Mouse (Mus musculus) spleen, adult 2 months (tissue): Measurements from ENCODE around the gene Galnt6. TPM values are rescaled to one million over a fixed set of nuclear protein-coding genes. Genes with fewer than 3 reads are reported as not detected.
"Not testable (repeated sequence)": the region's sequence is repeated elsewhere in the genome, so short reads cannot be mapped to it uniquely, and the experiment has no call there.

Experiments
- DNase-seq, 2 experiments: peaks; one replicate each; pipeline versions ENCODE4 v3.0.0 to v3.0.0-alpha.2; 2012 to 2021; ENCODE audit warnings: low spot score in 2 of 2, low read depth in 1 of 2
- H3K27ac ChIP-seq: fragments of 200-500 bp; 2 replicates; pipeline ENCODE4 v1.5.1; 2012; ENCODE audit warnings: low read length, inconsistent platforms; ENCODE audit not compliant: insufficient read depth
- H3K27me3 ChIP-seq: fragments of 200-500 bp; 2 replicates; pipeline ENCODE4 v1.6.1; 2012; ENCODE audit warnings: mild to moderate bottlenecking, moderate library complexity, low read length, inconsistent platforms; ENCODE audit not compliant: control insufficient read depth, insufficient read depth
- H3K36me3 ChIP-seq: fragments of 200-500 bp; 2 replicates; pipeline ENCODE4 v1.6.1; 2012; ENCODE audit warnings: mild to moderate bottlenecking, low read length, inconsistent platforms; ENCODE audit not compliant: control insufficient read depth, insufficient read depth
- H3K4me1 ChIP-seq: fragments of 200-500 bp; 2 replicates; pipeline ENCODE4 v1.6.1; 2011; ENCODE audit warnings: inconsistent platforms; ENCODE audit not compliant: control insufficient read depth, insufficient read depth, insufficient read length
- H3K4me3 ChIP-seq: fragments of 200-500 bp; 2 replicates; pipeline ENCODE4 v1.5.1; 2011; ENCODE audit warnings: mild to moderate bottlenecking, inconsistent platforms; ENCODE audit not compliant: insufficient read depth, insufficient read length; ENCODE audit errors: extremely low read depth
- CTCF ChIP-seq: fragments of 200-500 bp; IDR thresholded peaks from 2 replicates; pipeline ENCODE4 v1.5.1; 2011; ENCODE audit warnings: mild to moderate bottlenecking, inconsistent platforms; ENCODE audit not compliant: insufficient read depth, insufficient read length, insufficient replicate concordance; ENCODE audit errors: extremely low read depth
- POLR2A ChIP-seq: fragments of 200-500 bp; IDR thresholded peaks from 2 replicates; pipeline ENCODE4 v1.6.1; 2011; ENCODE audit warnings: low read depth, low read length, inconsistent platforms
- WGBS: fragments of 180-500 bp; shearing (Covaris S2); methylation state at CpG from one replicate; pipeline ENCODE4 v1.1.7; 2018; 5-methylcytosine and 5-hydroxymethylcytosine counted together
- polyA plus RNA-seq: library from polyadenylated mRNA; depleted of rRNA; stranded (reverse); fragments of >200 nt; gene quantifications from 2 replicates; pipeline ENCODE4 v1.2.3, GENCODE M21; 2012; rRNA removed

Gene Galnt6
- 13.9 and 16.1 TPM in 2 replicates for polyA plus RNA-seq

DNA sequence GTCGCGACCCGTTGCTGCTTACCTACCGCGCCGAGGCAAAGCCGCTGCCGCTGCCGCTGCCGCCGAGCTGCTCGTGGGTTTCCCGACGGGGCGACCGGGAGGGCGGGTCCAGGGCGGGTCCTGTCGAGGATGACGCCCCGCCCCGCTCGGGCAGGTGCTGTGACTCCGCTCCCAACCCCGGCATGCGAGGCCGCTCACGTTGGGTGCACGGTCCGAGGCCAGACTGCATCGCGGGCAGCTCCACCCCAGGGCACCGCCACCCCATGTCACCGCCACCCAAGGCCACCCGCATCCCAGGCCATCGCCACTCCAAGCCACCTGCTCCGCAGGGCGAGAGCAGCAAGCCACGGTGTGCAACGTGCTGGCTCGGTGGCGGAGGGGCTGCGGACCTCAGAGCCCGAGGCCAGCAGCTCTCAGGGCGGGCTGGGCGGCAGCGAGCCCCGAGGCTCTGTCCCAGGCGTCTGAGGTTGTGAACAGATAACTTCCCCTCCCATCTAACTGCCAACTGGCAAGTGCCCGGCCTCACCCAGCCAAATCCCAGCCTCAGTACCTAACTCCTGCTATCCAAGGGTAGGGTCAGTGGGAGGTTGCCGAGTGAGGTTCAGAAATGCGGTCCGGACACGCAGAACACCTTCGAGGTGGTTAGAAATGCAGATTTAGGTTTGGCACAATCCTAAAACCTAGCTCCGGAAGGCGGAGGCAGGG, at the start of gene Galnt6:
Gene Galnt6, minus strand, starts transcription at position 96 of the 705 bp plus-strand sequence.
- peak in 1 of 2 experiments; percentile 77 for DNase-seq
- Histone ChIP-seq H3K36me3 (no peaks in the 10 kb centered on the region), H3K4me3 (peak within 1 kb of the TSS; percentile 75), H3K27me3 (no peaks in the 10 kb centered on the region), H3K4me1 (peaks cover 14% of the 10 kb centered on the region), H3K27ac (peak within 1 kb of the TSS; percentile 62)
- TF ChIP-seq CTCF, result no peak
- peak; percentile 30 for TF ChIP-seq POLR2A
- 17% methylated on average over 56 of the region's 57 CpGs for WGBS

DNA sequence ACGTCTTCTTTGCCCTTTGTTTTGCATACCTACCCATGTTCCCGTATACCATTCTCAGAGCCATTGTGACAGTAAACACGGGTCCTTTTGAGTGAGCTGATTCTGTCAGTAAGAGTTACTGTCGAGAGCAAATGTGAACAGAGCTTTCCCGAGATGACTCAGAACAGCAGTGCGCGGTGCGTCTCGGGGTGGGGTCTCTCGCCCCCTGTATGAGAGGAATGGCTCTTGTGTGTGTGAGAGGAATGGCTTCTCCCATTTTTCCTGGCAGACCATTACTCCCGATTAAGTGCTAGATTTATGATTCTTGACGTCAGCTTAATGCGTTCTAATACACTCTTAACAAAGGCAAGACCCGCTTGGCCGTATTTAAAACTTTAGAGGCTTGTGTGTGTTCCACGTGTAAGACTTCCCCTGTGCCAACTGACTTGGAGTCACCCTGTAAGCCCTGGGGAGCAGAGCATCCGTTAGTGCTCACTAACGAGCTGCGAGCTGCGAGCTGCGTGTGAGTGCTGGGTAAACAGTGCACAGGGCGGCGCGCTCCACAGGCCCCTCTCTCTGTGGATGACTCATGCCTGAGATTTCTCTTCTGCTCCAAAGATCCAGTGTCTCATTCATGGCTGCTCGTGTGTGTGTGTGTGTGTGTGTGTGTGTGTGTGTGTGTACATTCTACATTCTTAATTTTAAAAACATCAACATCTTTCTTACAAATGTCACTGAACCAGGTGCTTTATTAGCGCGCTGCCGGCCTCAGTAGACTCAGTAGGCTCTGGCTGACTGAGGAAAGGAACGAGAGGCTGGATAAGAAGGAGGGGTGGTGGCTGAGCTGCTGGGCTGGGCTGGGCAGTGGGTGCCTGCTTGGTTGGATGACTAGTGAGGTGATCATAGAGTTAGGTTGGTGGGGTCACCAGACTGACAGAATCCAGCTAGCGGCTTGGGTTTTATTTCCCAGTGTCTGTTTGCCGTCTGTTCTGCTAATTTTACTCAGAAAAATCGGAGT, 48.1 kb upstream of the Galnt6 start:
- no peak overlapping the region for H3K27ac ChIP-seq
- no peak for DNase-seq
- H3K4me1 ChIP-seq, result no peaks in the 10 kb centered on the region
- no peaks in the 10 kb centered on the region for H3K27me3 ChIP-seq
- H3K36me3 ChIP-seq, result no peaks in the 10 kb centered on the region
- no peak overlapping the region for H3K4me3 ChIP-seq
- TF ChIP-seq CTCF (no peak), POLR2A (no peak)
- WGBS, result 71% methylated on average over 32 of the region's 32 CpGs

GRCm38 (mm10) chr15:100776424-100776823, 47.2 kb upstream of the Galnt6 start:
- no peaks in the 10 kb centered on the region for H3K4me1 ChIP-seq
- H3K36me3 ChIP-seq, result no peaks in the 10 kb centered on the region
- H3K27ac ChIP-seq, result no peak overlapping the region
- no peak for TF ChIP-seq POLR2A
- no peak for TF ChIP-seq CTCF
- 92% methylated on average over 3 of the region's 3 CpGs for WGBS
- H3K4me3 ChIP-seq, result no peak overlapping the region
- H3K27me3 ChIP-seq, result no peaks in the 10 kb centered on the region
- DNase-seq, result no peak

DNA sequence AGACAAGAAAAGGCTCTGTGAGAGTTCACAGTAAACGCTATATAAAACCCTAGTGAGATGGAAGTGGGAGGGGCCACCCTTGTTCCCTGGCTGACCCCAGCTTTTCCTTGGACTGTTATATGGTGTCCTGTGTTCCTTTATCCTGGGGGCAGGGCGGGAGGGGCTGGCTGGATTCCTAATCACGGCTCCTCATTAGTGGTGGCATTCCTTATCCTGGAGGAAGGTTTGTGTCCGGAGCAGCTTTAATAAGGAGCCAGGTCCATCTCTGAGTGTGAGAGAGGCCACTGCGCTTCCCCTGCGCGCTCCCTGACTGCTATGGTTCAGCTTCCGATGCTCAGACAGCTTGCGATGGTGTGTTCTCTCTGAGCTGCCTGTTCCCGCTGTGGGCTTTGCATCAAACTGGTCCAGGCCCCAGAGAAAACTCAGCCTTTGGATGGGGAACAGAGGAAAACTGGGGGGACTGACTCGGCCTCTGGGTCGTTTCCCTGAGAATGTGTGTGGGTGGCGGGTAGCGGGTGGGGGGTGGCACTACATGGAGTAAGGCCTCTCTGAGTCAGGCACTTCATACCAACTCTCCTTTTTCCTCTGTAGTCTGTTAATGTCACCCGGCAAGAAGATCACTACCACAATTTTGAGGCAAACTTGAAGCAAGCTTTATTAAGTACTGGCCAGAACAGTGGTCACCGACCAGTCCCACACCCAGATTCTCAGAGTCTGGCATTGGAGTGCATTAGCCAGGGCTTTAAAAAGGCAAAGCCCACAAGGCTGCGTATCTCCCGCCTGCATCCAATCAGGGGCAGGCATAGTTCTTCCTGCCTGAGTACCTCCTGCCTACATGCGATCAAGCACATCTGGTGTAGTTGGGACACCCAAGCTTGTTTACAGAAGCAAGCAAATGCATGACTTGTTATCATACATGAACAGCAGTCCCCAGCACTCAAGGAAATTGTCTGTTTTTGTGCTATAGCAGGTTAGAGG, 46.3 kb upstream of the Galnt6 start:
- no peak overlapping the region for H3K4me3 ChIP-seq
- no peaks in the 10 kb centered on the region for H3K4me1 ChIP-seq
- no peaks in the 10 kb centered on the region for H3K27me3 ChIP-seq
- H3K27ac ChIP-seq, result no peak overlapping the region
- no peaks in the 10 kb centered on the region for H3K36me3 ChIP-seq
- WGBS, result 76% methylated on average over 19 of the region's 19 CpGs
- TF ChIP-seq POLR2A (no peak), CTCF (no peak)
- DNase-seq, result no peak

- not testable (repeated sequence) for DNase-seq, H3K27ac ChIP-seq, H3K36me3 ChIP-seq, H3K27me3 ChIP-seq, H3K4me3 ChIP-seq, H3K4me1 ChIP-seq
- 82% methylated on average over 6 of the region's 6 CpGs for WGBS
Measured at GRCm38 (mm10) chr15:100773859-100774258, 44.7 kb upstream of the Galnt6 start.

- no peak for DNase-seq
- 82% methylated on average over 4 of the region's 4 CpGs for WGBS
Measured at GRCm38 (mm10) chr15:100772685-100773084, 43.5 kb upstream of the Galnt6 start.

More at GRCm38 (mm10) chr15:100772685-100773084, 43.5 kb upstream of the Galnt6 start:
- TF ChIP-seq POLR2A (no peak), CTCF (no peak)
- Histone ChIP-seq H3K36me3 (no peaks in the 10 kb centered on the region), H3K27ac (no peak overlapping the region), H3K4me3 (no peak overlapping the region), H3K27me3 (no peaks in the 10 kb centered on the region), H3K4me1 (no peaks in the 10 kb centered on the region)
